Mouse (Mus musculus): ENCODE measurements around the gene Shisal1.

DNA sequence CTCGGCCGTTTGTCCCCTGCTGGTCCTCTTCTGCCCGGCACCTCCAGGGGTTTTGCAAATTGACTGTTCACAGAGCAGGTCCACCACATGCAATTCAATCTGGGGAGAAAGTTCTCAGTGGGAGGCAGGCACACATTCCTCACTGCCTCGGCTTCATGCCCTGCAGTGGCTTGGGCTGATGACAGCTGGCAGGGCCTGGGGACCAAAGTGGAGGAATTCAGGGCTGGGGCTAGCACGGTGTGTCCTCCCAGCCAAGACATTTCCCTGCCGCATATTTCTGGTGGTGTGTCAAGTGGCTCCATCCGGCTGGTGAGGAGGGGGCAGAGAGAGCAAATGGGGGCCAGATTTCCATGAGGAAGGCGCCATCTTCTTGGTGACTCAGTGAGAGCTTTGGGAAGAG, 22.5 kb upstream of the Shisal1 start:
- TF ChIP-seq CTCF (IDR thresholded peaks at IDR 0.05; ENCODE audit: low read depth) (no peak), EP300 (IDR thresholded peaks at IDR 0.05; ENCODE audit: low read depth) (no peak)

All from heart, postnatal 0 days (tissue).